Mouse (Mus musculus) frontal cortex, adult 2 months (tissue): ENCODE data around the gene Pum1. TPM values are rescaled to one million over a fixed set of nuclear protein-coding genes. Genes with fewer than 3 reads are reported as not detected.

Experiments used
- DNase-seq, 2 experiments: peaks; one replicate each; pipeline ENCODE4 v3.0.0; 2022; ENCODE audit warnings: low spot score in 1 of 2; ENCODE audit errors: extremely low spot score in 1 of 2
- polyA plus RNA-seq: library from polyadenylated mRNA; depleted of rRNA; stranded (reverse); fragments of >200 nt; gene quantifications from 2 replicates; pipeline ENCODE4 v1.2.3, GENCODE M21; 2012

The Pum1 gene
- polyA plus RNA-seq, 1 experiment, result 62.7 TPM

DNA sequence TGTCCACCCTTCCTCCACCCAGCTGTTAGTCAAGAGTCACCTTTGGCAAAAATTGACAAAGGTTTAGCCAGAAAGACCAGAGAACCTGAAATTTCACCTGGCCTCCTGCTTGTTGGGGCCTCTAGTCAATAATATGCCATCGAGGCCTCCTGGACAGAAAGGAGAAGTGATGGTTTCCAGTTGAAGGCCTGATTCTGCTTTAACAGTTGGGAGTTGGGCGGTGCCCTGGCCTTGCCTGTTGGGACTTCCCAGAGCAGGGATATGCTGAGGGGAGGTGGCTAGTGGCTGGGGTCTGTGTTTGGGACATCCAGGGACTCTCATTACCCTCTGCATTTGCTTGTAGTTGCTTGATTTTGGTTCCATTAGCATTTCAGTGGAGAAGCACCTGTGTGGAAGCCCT is 119.4 kb downstream of the Pum1 start:
- DNase-seq, result no peak

DNA sequence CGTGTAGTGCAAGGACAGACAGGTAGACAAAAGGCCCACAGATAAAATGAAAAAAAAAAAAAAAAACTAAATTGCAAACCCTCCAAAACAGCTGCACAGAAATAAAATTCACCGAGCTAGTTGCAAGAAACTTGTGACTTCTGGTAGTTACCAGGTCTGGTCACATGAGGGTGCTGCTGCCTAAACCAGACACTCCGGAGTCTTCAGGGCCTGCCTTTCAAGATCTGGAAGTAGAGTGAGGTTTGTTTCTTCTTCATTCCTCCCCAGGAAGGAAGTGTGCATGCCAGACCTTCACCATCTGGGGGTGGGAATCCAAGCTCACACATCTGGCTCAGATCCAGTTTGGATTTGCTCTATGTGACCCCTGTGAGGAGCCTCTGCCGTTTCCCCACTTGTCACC is 121.6 kb downstream of the Pum1 start:
- peak in 1 of 2 experiments; percentile 79 for DNase-seq

DNA sequence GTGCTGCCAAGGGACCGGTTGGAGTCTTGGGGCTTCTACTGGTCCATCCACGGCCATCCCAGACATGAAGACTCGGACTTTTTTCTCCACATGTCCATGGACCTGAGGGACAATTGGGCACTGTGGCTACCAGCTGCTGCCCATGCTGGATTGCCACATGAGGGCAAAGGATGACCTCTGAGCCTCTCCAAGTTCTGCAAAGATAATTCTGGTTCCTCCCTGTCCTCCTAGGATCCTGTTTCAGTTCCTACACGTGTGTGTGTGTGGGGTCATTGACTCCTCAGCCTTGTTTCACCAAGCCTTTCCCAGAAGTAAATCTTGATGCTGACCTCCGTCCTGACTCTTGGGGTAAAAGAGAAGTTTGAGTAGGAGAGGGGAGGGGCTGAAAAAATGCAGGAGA is 124.4 kb downstream of the Pum1 start:
- no peak for DNase-seq

DNA sequence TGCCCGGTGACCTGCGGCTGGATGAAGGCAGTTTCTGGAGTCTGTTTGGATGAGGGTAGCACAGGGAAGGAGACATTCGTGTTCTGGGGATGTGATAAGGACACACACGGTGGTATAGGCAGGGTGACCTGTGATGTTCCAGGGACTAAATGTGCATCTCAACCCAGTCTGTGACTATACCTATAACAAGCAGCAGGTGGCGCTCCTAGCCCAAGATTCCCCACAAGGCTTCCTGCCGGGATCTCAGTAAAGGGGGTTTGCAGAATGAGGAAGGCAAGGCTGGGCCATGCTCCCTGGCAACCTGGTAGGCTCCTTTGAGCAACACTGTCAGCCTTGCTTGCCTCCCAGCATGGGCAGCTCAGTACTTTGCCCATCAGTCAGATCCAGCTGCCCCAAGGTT is 127.1 kb downstream of the Pum1 start:
- peak; percentile 64 to 95 for DNase-seq

DNA sequence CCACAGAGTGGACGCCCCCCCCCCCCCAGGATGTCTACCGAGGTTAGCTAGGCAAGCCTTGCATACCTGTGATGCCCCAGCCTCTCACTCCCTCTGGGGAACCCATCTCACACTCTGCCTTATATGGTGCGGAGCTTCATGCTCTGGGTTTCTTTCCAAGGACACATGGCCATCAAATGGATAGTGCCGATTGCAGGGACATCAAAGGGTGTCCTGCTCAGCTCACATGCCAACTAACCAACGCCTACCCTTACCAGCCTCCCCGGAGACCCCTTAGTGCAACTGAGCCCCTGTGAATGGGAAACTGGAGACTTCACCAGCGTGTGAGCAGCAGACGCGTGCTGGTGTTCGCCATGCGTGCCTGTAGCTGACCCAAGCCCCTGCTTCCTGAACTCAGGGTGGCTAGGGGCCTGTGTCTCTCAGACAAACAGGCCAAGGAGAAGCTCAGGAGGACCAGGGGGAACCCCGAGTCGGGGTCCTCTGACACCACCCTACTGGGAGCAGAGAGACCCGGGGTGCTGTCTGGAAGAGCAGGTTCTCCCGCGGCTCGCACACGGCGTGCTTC is 128.8 kb downstream of the Pum1 start:
- no peak for DNase-seq

DNA sequence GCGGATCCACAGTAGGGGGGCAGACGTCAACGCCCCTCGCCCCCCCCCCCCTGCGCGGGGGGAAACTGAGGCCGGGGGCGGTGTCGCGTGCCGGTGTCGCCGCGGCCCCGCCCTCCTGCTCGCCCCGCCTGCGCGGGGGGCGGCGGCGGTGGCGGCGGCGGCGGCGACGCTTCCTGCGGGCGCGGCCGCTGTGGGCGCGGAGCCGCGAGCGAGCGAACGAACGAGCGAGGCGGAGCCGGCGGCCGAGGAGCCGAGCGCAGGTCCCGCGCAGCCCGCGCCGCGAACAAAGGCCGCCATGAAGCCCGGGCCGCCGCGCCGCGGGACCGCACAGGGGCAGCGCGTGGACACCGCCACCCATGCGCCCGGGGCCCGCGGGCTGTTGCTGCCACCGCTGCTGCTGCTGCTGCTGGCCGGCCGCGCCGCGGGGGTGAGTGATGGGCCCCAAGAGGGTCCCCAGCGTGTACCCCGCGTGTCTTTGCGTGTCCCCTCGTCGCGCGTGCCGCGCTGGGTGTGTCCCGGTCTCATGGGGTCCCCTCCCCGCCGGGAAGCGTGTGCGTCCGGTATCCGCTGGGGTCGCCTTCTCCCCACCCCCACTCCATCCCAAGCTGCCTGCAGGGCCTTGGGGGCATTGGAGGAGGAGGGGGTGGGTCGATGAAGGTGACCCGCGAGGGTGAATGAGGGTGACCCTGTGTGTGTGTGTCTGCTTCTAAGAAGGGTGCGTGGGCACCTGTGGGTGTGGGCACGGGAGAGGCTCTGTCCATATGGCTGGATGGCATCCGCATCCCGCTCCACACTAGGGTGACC is 129.5 kb downstream of the Pum1 start, which contains the start of gene Sdc3:
TSS of gene Sdc3 (plus strand) at position 162 of the 804 bp plus-strand sequence.
- no peak for DNase-seq

DNA sequence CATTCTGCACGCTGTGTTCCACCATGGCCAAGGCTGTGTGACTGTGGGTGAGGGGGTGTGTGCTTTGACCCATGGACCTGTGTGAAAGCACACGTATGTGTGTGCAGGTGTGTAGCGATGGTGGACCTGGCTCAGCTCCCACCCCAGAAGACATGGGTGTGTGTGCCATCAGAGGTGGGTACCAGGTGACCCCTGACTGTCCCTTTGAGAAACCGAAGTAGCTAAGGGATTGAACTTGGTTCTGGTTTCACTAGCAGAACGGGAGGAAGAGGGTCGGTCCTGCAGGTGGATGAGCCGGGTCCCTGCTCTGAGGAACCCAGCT is 130.0 kb downstream of the Pum1 start:
- DNase-seq, result no peak

DNA sequence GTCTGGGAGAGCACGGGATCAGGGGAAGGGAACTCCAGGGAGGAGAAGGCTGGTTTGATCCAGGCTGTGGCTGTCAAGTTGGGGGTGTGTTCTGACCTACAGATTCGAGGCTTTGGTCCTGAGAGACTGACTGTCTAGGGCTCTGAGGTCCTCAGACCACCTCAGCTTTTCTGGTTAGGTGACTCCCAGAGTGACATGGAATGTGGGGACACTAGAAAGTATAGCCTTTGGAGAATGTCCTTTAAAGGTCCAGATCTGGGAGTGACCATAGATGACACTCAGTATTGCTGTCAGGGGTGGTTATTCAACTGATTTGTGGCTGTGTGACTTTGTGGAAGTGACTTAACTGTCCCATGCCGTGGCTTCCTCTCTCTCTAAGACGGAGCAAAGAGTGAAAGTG is 131.7 kb downstream of the Pum1 start:
- DNase-seq, result no peak

DNA sequence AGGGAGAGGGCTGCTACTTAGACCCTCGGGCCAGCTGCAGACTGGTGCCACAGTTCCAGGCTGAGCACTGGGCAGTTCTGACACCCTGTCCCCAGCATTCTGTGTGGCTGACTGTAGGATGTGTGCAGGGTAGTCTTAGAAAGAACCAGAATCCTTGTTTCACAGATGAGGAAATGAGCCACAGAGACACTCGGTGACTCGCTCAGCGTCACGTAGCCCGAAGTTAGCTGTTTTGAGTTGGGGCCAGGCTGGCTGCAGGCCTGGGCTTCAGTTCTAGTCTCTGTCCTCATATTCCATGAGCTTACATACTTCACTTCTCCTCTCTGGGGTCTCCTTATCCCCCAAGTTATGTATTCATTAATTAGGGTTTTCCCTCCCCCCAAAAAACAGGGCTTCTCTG is 132.8 kb downstream of the Pum1 start:
- DNase-seq, result no peak

DNA sequence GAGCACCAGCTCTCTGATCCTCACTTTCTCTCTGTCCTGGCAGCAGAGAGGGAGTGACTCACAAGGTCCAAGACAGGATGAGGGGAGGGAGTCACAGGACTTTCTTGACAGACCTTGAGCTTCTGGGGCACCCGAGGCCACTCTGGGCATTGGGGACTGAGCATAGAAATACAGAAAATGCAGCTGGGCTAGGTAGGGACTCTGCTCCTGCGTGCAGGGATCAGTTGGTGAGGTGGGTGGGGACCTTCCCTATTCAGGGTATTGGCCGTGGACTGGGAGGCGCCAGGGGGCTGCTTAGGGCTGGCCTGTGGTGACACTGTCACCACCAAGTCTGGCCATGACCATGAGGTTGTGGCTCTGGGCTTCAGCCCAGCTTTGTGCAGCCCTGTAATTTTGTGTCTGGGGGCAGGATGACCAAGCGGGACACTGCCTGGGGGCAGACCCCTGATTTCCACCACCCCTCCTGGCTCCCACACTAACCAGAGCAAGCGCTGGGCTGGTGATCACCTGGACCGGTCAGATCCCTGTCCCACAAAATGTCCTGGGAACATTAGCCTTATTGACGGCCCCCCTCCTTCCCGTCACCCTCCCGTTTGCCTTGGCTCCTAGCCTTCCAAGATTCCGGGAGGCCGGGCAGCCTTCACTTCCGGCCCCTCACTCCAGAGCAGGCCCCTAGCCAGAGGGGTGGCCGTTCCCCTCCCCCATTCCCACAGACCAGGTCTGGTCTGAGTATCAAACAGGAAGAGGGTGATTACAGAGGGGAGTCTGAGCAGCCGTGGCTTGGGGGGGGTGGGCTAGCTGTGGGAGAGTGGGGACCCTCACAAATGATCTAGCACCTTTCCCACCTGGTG is 134.3 kb downstream of the Pum1 start:
- DNase-seq, result no peak

DNA sequence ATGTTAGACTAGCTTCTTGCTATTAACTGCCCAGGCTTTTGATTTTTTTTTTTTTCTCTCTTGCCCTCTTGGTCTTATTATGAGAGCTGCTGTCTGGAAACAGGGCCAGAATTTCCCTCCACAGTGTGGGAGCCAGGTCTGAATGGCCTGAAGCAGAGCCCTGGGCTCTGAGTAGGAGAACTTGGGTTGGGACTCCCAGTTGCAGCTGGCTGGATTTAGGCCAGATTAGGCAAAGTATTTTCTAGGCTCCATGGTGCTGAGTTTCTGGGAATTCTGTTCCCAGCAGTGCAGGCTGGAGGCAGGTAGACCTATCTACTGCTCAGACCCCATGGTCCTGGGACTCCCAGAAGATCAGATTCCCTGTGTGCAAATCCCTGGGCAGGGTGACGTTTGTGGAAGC is 135.3 kb downstream of the Pum1 start:
- DNase-seq, result no peak

DNA sequence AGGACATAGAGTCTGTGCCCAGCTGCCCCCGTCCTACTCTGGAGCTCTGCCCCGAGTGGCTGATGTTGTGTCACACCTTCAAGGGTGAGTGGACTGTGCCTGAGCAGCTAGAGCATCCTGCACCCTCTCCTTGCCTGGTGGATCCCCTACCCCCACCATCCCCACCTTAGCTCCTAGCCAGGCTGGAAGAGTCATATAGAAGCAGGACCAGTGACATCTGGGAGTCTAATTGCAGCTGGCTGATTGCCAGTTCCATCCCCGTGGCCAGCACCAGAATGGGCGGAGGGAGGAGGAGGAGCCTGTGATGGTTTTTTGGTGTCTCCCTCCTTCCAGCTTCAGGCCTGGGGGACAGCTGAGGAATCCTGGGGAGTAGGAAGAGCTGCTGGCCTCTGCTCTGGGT is 136.0 kb downstream of the Pum1 start:
- DNase-seq, result no peak

DNA sequence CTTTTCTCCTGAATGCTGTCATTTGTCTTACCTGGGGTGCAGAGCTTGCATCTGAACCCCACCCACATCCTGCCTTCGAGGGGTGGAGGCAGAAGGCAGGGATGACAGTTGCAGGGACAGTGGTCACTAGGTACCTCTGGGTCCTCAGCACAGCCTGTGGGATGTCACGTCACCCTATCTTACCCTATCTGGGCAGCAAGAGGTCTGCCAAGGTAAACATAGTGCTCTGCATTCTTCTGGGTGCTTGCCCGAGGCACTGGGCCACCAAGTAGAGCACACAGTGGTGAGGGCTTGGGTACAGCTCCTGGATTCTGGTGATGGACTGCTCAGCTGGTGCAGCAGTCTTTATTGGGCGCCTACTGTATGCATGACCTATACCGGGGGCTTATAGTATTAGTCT is 136.5 kb downstream of the Pum1 start:
- no peak for DNase-seq

DNA sequence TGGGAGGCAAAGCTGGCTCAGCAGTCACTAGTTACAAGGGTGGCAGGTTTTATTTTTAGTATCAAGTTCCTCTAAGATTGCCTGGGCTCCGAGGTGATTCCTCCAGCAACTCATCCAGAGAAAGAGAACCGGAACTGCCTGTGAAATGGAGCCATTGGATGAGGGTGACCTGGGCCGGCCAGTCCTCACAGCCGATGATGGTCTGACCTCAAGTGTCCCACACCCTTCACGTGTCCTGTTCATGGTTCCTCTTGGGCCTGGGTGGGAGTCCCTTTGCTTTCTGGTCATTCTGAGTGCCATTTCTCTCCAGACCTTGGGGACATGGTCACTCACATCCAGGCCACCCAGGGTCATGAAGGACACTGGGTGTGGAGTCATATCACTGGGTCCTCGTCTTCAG is 137.0 kb downstream of the Pum1 start:
- no peak for DNase-seq

DNA sequence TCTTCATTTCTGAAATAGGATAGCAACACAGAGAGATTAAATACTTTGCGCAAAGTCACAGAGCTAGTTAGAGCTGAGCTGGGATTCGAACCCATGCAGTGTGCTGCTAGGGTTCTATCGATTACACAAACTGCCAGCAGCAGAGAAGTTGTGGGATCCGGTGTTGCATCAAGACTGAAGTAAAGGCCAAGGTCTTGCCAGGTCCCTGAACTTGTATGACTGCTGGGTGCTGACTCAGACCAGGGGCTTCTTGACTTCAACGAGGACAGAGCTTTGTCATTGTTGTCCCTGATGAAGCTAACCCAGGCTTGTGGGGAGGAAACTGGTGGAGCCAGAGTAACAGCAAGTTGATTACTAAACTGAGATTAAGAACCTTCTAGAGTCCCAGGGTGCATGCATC is 138.1 kb downstream of the Pum1 start:
- DNase-seq, result no peak

DNA sequence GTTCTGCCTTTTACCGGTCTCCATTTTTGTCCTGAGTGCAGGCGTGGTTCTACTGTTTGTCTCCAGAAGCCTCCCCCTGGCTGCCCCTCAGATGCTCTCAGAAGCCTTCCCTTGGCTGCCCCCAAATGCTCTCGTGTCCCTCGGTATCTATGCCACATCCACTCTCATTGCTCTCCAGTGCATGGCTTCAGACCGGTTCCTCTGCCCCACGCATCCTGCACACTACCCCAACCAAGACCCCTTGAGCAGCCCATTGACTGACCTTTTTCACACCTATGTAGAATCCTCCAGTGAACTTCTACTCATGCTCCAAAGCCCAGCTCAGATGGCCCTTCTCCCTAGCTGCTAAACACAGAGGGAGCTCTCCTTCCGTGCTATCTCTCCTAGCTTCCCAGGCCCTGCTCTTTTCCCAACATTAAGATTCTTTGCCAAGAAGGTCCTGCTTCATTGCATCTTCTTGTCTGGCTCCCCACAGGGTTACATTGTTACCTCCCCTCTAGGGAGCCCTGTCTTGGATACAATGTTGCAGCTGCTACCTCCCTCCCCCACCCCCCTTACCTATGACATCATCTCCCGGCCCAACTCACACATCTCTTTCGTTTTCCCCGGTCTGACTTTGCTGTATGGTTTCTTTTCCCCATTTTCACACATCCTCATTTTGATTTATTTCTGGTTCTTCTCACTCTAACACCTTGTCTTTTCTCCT is 138.7 kb downstream of the Pum1 start:
- DNase-seq, result no peak

DNA sequence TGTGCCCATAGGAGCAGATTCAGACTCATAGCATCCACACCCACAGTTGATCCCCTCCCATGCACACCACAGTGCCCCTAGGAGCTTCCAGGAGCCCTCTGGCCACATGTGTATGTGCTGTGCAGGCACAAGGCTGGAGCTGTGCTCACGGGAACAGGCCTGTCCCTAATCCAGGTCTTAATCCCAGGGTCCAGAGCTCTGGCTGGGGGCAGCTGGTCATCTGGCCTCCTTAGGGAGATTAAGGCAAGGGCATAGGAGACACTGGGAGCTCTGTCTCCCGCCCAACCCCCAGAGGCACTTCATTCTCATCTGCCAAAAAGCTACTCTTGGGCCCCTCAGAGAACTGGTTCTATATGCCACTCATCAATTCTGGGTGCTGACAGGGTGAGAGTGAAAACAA is 140.5 kb downstream of the Pum1 start:
- DNase-seq, result no peak

DNA sequence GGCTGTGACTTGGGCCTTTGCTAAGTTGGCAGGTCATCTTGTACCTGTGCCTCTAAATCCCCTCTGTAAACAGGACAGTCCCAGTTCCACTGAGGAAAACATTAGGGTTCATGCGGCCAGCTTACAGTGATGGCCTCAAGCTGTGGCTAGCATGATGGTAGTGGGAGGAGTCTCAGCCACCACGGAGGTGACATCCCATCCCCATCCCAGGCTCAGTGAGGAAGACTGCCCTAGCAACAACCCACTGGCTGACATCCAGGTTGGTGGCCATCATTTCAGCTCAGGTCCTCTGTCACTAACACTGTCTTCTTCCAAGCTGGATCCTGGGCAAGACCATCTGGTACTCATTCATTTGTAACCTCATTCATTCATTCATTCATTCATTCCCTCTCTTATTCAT is 141.2 kb downstream of the Pum1 start:
- no peak for DNase-seq

DNA sequence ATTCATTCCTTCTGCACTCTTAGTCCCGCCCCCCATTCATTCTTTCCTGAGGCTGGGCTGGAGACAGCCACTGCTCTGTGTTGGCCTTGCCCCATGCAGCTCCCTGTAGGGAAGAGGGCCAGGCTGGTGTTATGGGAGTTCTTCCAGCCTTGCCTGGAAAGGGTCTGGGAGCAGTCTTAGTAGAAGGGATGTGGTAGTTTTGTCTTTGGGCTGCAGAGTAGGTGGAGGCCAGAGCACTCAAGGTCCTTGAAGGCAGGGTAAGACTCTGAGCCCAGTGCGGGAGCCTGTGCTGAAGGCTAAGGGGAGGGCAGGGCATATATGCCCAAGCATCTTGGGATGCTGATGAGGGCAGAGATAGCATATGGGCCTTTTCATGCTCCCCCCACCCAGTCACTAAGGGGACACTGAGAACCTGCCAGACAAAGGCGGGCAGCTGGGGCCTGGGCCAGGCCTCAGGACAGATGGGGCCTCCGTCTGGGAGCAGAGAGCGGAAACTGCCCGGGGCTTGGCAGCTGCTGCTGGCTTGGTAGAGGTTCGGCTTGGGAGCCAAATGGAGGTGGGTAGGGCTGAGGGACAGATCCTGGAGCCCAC is 141.7 kb downstream of the Pum1 start:
- DNase-seq, result peak in 1 of 2 experiments; percentile 58

DNA sequence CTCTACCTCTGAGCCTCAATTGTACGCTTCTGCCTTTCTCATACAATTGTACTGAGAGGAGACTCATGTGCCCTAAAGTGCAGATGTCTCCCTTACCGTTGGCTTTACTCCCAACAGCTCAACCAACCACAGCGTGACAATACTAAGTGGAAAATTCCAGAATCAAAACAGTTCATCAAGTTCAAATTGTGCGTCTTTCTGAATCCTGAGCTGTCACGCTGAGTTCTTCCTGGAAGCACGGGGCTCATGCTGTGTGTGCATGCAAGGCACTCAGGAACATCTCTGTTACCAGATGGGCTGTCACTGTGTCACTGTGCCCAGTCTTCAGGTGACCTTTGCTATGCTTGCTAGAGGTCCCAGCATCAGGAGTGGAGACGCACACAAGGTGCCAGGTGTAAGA is 142.6 kb downstream of the Pum1 start:
- no peak for DNase-seq

DNA sequence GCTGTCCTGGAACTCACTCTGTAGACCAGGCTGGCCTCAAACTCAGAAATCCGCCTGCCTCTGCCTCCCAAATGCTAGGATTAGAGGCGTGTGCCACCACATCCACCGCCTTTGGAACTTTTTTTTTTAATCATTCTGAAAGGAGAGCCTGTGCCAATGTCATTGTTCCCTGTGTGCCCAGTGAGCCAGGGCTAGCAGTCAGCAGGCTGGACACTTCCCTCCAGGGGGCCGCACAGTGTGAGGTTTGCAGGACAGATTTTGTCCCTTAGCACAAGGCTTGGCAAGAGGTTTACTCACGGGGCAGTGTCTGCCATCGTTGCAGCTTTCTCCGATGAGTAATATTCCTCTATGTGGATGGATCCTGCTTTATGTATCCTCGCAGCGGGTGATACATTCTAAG is 143.6 kb downstream of the Pum1 start:
- no peak for DNase-seq
